Mouse (Mus musculus): ENCODE data around the gene Abca7. TPM values are rescaled to one million over a fixed set of nuclear protein-coding genes. Genes with fewer than 3 reads are reported as not detected.
"Not testable (repeated sequence)": the region's sequence is repeated elsewhere in the genome, so short reads cannot be mapped to it uniquely, and the experiment has no call there.

Abca7 gene
- polyA plus RNA-seq, 1 experiment from 2014 or later, result 5.4 TPM

DNA sequence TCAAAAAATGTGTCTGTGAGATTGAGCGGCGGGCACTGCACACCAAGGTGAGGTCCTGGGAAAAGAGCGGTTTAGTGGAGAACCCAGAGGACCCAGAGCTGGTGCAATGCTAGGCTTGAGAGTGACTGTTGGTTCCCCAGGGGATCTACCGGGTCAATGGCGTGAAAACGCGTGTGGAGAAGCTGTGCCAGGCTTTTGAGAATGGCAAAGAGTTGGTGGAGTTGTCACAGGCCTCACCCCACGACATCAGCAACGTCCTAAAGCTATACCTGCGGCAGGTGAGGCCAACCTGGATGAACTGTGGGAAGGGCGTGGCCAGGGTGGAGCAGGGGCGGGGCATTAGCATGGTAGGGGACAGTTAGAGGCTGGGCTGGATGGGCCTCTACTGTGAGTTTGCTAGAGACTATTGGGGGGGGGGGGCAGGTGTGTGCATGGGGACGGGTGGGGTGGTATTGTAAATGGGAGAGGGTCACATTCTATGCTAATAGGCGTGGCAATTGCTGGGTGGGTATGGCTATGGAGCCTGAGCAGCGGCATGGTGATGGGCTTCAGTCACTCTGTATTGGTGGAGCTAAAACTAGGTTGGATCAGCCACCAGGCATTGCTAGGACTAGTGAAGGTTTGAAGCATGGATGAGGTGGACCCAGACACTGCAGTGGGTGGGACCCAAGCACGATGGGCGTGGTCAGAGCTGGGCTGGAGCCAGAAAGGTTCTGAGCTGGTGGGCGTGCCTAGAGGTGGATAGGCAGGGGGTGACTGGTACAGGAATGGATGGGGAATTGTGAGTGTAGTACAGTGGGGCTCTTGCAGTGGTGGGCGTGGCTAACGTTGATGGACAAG, 31.6 kb downstream of the Abca7 start:
- WGBS, result 71% methylated on average over 20 of the region's 20 CpGs
- H3K27ac ChIP-seq (replicated peaks), result no peak overlapping the region
- no peak overlapping the region for H3K4me3 ChIP-seq
- no peaks in the 10 kb centered on the region for H3K36me3 ChIP-seq
- no peaks in the 10 kb centered on the region for H3K4me1 ChIP-seq (replicated peaks)
- H3K27me3 ChIP-seq, result no peaks in the 10 kb centered on the region
- no peak overlapping the region for H3K4me2 ChIP-seq
- no peak for ATAC-seq (ENCODE audit: low FRiP score, low read depth)
- no peaks in the 10 kb centered on the region for H3K9me3 ChIP-seq
- H3K9ac ChIP-seq, result no peak overlapping the region

DNA sequence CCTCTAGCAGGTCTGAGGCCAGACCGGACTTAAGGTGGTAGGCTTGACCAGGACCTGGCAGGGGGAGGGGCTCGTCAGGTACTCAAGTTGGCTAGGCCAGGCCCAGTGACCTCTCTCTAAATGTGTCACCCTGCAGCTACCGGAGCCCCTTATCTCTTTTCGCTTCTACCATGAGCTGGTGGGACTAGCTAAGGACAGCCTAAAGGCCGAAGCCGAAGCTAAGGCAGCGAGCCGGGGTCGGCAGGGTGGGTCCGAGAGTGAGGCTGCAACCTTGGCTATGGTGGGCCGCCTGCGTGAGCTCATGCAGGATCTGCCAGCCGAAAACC, 32.2 kb downstream of the Abca7 start:
- no peak overlapping the region for H3K4me3 ChIP-seq
- no peaks in the 10 kb centered on the region for H3K27me3 ChIP-seq
- no peak overlapping the region for H3K9ac ChIP-seq
- H3K4me1 ChIP-seq (replicated peaks), result no peaks in the 10 kb centered on the region
- no peak for ATAC-seq (ENCODE audit: low FRiP score, low read depth)
- H3K36me3 ChIP-seq, result no peaks in the 10 kb centered on the region
- H3K27ac ChIP-seq (replicated peaks), result no peak overlapping the region
- H3K4me2 ChIP-seq, result no peak overlapping the region
- WGBS, result 92% methylated on average over 13 of the region's 13 CpGs
- no peaks in the 10 kb centered on the region for H3K9me3 ChIP-seq

- H3K4me3 ChIP-seq, result no peak overlapping the region
- H3K9me3 ChIP-seq, result no peaks in the 10 kb centered on the region
- peaks cover 5% of the 10 kb centered on the region; the same call in 1 of the 2 replicates for H3K36me3 ChIP-seq
- no peak for ATAC-seq (ENCODE audit: low FRiP score, low read depth)
- no peak overlapping the region; the same call in 1 of the 2 replicates for H3K9ac ChIP-seq
- WGBS, result 82% methylated on average over 9 of the region's 9 CpGs
- H3K27me3 ChIP-seq, result no peaks in the 10 kb centered on the region
- H3K4me1 ChIP-seq (replicated peaks), result no peaks in the 10 kb centered on the region
- H3K27ac ChIP-seq (replicated peaks), result no peak overlapping the region
- H3K4me2 ChIP-seq, result no peak overlapping the region
Measured at GRCm38 (mm10) chr10:80030191-80030590, 33.9 kb downstream of the Abca7 start.

- H3K4me1 ChIP-seq (replicated peaks), result no peaks in the 10 kb centered on the region
- H3K9ac ChIP-seq, result no peak overlapping the region
- H3K4me2 ChIP-seq, result no peak overlapping the region
- no peak overlapping the region for H3K27ac ChIP-seq (replicated peaks)
- no peak overlapping the region for H3K4me3 ChIP-seq
- peaks cover 11% of the 10 kb centered on the region for H3K36me3 ChIP-seq
- ATAC-seq (ENCODE audit: low FRiP score, low read depth), result no peak
- H3K27me3 ChIP-seq, result no peaks in the 10 kb centered on the region
- no peaks in the 10 kb centered on the region for H3K9me3 ChIP-seq
- 74% methylated on average over 17 of the region's 17 CpGs for WGBS
Measured at GRCm38 (mm10) chr10:80030736-80031135, 34.4 kb downstream of the Abca7 start.

DNA sequence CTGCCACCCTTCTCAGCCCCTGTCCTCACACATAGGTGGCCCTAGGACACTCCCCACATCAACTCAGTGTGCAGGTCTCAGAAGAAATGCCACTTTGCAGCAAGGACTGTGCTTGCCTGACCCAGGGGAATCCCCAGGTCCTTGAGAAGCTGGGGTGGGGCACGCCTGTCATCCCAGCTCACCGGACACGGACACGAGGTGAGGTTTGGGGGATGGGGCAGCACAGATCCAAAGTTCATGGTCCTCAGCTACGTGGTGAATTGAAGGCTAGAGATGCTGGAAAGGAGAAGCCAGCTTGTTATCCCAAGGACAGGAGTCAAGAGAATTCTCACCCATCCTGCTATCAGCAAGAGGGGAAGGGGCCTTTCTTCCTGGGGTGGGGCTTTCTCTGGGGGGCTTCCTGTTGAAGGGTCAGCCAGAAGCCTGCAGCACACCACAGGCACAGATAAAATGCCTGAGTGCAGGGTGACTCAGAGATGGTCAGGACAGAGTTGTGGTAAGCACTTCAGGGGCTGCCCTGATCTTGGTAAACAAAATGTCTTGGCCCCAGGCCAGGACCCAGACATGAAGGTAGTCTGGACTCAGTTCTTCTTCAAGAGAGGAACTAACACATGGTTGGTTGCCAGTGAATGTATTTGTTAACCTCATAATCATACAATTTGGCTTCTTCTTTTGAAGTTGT, 36.6 kb downstream of the Abca7 start:
- 71% methylated on average over 5 of the region's 5 CpGs for WGBS
- H3K4me3 ChIP-seq, result no peak overlapping the region
- peaks cover 27% of the 10 kb centered on the region for H3K36me3 ChIP-seq

DNA sequence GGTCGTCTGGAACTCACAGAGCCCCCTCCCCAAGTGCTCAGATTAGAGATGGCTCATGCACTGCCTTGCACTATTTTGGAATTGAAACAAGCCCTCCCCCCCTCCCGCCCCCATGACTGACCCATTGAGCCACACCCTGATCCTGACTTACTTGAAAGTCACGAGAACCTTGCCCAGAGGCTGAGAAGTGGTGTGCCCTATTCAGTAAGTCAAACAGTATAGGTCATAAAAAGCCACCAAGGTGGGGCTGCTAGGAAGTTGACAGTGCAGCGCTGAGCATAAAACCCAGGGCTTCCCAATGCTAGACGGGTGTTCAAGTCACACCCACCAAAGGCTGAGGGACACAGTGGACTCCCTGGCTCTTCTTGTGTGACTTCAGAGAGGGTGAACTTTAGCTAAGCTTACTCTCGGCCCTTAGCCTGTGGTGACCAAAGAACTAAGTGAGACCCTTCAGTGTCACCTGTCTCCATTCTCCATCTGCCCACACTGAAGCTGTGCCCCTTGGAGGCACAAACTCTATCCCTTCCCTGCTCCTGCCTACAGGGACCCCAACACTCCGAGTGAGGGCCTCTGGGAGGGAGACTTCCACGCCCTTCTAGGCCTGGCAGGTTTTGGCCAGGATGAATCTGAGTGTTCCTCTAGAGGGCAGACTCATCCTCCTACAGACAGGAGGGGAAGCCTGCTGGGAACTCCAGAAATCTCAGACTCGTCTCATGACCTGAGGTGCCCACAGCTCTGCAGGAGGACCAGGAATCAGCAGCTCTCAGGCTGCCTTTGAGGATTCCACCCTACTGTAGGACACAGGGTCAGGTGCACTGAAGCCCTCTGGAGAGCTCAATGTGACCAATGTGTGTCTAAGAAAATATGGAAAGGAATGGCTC, 37.5 kb downstream of the Abca7 start:
- H3K4me1 ChIP-seq (replicated peaks), result peaks cover 12% of the 10 kb centered on the region
- peak overlapping the region; percentile 45; the same call in 1 of the 2 replicates for H3K27ac ChIP-seq (replicated peaks)
- H3K9ac ChIP-seq, result no peak overlapping the region
- no peak overlapping the region for H3K4me2 ChIP-seq
- ATAC-seq (ENCODE audit: low FRiP score, low read depth), result no peak
- no peak overlapping the region for H3K4me3 ChIP-seq
- no peaks in the 10 kb centered on the region for H3K9me3 ChIP-seq
- H3K36me3 ChIP-seq, result peaks cover 27% of the 10 kb centered on the region
- no peaks in the 10 kb centered on the region for H3K27me3 ChIP-seq
- WGBS, result 51% methylated on average over 9 of the region's 9 CpGs

More for the DNA sequence above, 36.6 kb downstream of the Abca7 start:
- Histone ChIP-seq H3K4me2 (no peak overlapping the region), H3K27me3 (no peaks in the 10 kb centered on the region), H3K9me3 (no peaks in the 10 kb centered on the region), H3K4me1 (replicated peaks) (peaks cover 4% of the 10 kb centered on the region), H3K9ac (no peak overlapping the region), H3K27ac (replicated peaks) (0 out of 2 replicates have a peak overlapping the region, but pooled peaks have one; percentile 20)
- ATAC-seq (ENCODE audit: low FRiP score, low read depth), result no peak

GRCm38 (mm10) chr10:80035148-80035547, 38.9 kb downstream of the Abca7 start:
- Histone ChIP-seq H3K27ac (replicated peaks) (no peak overlapping the region), H3K4me2 (no peak overlapping the region), H3K9ac (no peak overlapping the region), H3K36me3 (peaks cover 27% of the 10 kb centered on the region), H3K4me1 (replicated peaks) (peaks cover 19% of the 10 kb centered on the region), H3K9me3 (no peaks in the 10 kb centered on the region), H3K4me3 (no peak overlapping the region), H3K27me3 (no peaks in the 10 kb centered on the region)
- 68% methylated on average over 8 of the region's 8 CpGs for WGBS
- no peak for ATAC-seq (ENCODE audit: low FRiP score, low read depth)

- H3K4me2 ChIP-seq, result no peak overlapping the region
- ATAC-seq (ENCODE audit: low FRiP score, low read depth), result no peak
- H3K9me3 ChIP-seq, result no peaks in the 10 kb centered on the region
- H3K9ac ChIP-seq, result no peak overlapping the region
- H3K27me3 ChIP-seq, result no peaks in the 10 kb centered on the region
- 92% methylated on average over 5 of the region's 5 CpGs for WGBS
- H3K4me3 ChIP-seq, result no peak overlapping the region
- peaks cover 19% of the 10 kb centered on the region for H3K4me1 ChIP-seq (replicated peaks)
- no peak overlapping the region for H3K27ac ChIP-seq (replicated peaks)
- peaks cover 27% of the 10 kb centered on the region for H3K36me3 ChIP-seq
Measured at GRCm38 (mm10) chr10:80035686-80036085, 39.4 kb downstream of the Abca7 start.

DNA sequence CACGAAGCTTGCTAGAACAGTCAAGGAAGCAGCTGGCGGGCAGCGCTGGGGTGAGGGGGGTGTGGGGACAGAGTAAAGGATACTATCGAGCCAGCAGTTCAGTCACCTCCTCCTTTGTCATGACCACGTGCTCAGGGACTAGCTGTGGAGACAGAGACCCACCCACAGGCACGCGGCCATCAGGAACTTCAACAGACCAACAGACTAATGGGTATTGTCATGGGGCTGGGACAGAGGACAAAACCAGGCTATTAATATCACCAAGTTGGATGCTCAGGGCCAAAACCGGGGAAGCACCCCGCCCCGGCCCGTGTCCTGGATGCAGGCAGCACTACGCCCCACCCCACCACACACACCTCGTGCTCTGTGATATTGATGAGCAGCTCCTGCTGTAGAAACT, 40.5 kb downstream of the Abca7 start:
- no peak for ATAC-seq (ENCODE audit: low FRiP score, low read depth)
- Histone ChIP-seq H3K9me3 (no peaks in the 10 kb centered on the region), H3K4me1 (replicated peaks) (peaks cover 19% of the 10 kb centered on the region), H3K4me3 (no peak overlapping the region), H3K27ac (replicated peaks) (no peak overlapping the region), H3K27me3 (no peaks in the 10 kb centered on the region), H3K36me3 (peaks cover 27% of the 10 kb centered on the region), H3K9ac (no peak overlapping the region), H3K4me2 (no peak overlapping the region)
- WGBS, result 93% methylated on average over 13 of the region's 13 CpGs

- H3K9me3 ChIP-seq, result no peaks in the 10 kb centered on the region
- H3K9ac ChIP-seq, result peak within 1 kb of the TSS; percentile 52
- H3K27ac ChIP-seq (replicated peaks), result peak within 1 kb of the TSS; percentile 59
- H3K4me1 ChIP-seq (replicated peaks), result peaks cover 19% of the 10 kb centered on the region
- H3K4me3 ChIP-seq, result peak within 1 kb of the TSS; percentile 52
- peak within 1 kb of the TSS; percentile 87 for H3K4me2 ChIP-seq
- peaks cover 27% of the 10 kb centered on the region for H3K36me3 ChIP-seq
- under 1% methylated on average over 40 of the region's 40 CpGs for WGBS
- peak; percentile 97 for ATAC-seq (ENCODE audit: low FRiP score, low read depth)
- H3K27me3 ChIP-seq, result no peaks in the 10 kb centered on the region
Measured at GRCm38 (mm10) chr10:80039559-80039979, 43.3 kb downstream of the Abca7 start, which contains the start of gene Polr2e. Gene Polr2e, minus strand, starts transcription at chr10:80039795.

DNA sequence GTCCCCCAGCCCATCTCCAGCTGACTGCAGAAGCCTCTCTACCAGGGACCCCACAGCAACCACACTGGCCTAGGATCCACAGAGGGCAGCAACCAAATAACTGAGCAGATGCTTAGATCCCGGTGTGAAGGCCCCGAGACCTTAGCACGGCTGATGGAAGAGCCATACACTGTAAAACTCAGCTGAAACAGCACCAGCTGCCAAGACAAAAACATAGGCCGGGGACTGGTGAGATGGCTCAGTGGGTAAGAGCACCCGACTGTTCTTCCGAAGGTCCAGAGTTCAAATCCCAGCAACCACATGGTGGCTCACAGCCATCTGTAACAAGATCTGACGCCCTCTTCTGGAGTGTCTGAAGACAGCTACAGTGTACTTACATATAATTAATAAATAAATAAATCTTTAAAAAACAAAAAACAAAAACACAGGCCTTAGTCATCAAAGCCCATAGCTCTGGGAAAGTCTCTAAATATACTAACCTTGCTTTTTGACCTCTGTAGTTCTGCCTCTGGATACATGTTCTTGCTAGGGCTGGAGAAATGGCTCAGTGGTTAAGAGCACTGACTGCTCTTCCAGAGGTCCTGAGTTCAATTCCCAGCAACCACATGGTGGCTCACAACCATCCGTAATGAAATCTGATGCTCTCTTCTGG, 45.2 kb downstream of the Abca7 start:
- H3K4me1 ChIP-seq (replicated peaks), result peaks cover 19% of the 10 kb centered on the region
- H3K4me2 ChIP-seq; H3K4me3 ChIP-seq; H3K36me3 ChIP-seq; H3K27ac ChIP-seq (replicated peaks); H3K27me3 ChIP-seq; H3K9me3 ChIP-seq; ATAC-seq (ENCODE audit: low FRiP score, low read depth); H3K9ac ChIP-seq: not testable (repeated sequence)
- WGBS, result 85% methylated on average over 8 of the region's 8 CpGs

All from hindbrain, embryonic 15.5 days (tissue).